8 mouse cellular contexts compared by ENCODE assay signal in the genomic region with DNA sequence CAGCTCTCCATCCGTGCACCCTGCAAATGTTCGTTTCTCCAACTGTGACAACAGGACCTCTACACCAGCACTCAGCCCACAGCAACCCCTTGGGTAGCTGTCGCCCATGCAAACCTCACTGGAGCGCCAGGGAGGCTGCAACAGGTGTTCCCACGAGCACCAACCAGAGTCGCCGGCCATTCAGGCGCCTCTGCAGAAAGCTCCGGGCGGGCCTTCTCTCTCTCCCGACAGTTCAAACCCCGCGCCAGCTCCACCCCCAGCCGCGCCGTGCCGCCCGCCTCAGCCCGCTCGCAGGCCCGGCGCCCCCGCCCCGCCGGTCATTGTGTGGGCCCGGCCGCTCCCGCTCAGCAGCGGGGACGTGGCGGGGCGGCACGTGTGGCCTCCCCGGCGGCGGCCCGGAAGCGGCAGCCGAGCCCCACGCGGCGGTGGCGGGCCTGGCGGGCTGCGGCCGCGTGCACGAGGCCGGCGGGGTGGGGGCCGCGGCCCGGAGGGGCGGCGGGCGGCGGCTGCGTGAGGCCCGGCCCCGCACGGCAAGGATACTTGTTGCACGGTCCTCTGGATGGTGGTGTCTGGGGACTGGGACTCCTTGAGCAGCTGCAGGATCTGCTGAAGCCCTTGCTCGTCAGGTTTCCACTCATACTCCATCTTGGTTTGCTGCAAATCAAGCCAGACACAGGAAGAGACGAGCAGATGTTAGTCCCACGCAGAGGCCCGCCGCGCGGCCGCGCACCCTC. TPM values are rescaled to one million over a fixed set of nuclear protein-coding genes. Genes with fewer than 3 reads are reported as not detected.
DNase-seq lines count a peak whose midpoint lies in the region; ATAC-seq and TF ChIP-seq lines count a peak whose summit lies in the region.

No protein-coding gene starts in this region.

- no peak for TF ChIP-seq POLR2A in brain, embryonic 14.5 days (IDR thresholded peaks at IDR 0.05; ENCODE audit: borderline replicate concordance, extremely low read depth, insufficient read depth, insufficient read length, poor library complexity, severe bottlenecking)

- H3K4me2 ChIP-seq in heart, embryonic 15.5 days: peak overlapping the region; percentile 71
- H3K4me2 ChIP-seq in lung, embryonic 14.5 days: peak overlapping the region; percentile 75
- H3K4me2 ChIP-seq in neural tube, embryonic 15.5 days: peak overlapping the region; percentile 73

- ATAC-seq in heart, embryonic 15.5 days (replicated peaks; ENCODE audit: insufficient number of reproducible peaks, insufficient read depth, low FRiP score, low read depth): peak; percentile 72
- peak; percentile 80 for ATAC-seq in lung, embryonic 14.5 days (ENCODE audit: insufficient read depth)
- peak; percentile 69 for ATAC-seq in neural tube, embryonic 15.5 days (ENCODE audit: low FRiP score)

- no peaks in the 10 kb centered on the region for H3K27me3 ChIP-seq in E14TG2a.4 (ENCODE audit: insufficient read depth, low read length)
- H3K27me3 ChIP-seq in forebrain, embryonic 10.5 days (ENCODE audit: poor library complexity, severe bottlenecking): no peaks in the 10 kb centered on the region
- H3K27me3 ChIP-seq in heart, embryonic 15.5 days: no peaks in the 10 kb centered on the region
- no peaks in the 10 kb centered on the region for H3K27me3 ChIP-seq in lung, embryonic 14.5 days (ENCODE audit: insufficient read depth, low read length)
- no peaks in the 10 kb centered on the region for H3K27me3 ChIP-seq in neural tube, embryonic 15.5 days (replicated peaks)

- no peaks in the 10 kb centered on the region for H3K9me3 ChIP-seq in E14TG2a.4 (ENCODE audit: low read length)
- no peaks in the 10 kb centered on the region for H3K9me3 ChIP-seq in forebrain, embryonic 10.5 days
- H3K9me3 ChIP-seq in heart, embryonic 15.5 days (replicated peaks): no peaks in the 10 kb centered on the region
- no peaks in the 10 kb centered on the region for H3K9me3 ChIP-seq in lung, embryonic 14.5 days (ENCODE audit: low read depth, low read length)
- H3K9me3 ChIP-seq in neural tube, embryonic 15.5 days (replicated peaks): no peaks in the 10 kb centered on the region

- peak overlapping the region; percentile 98 for H3K27ac ChIP-seq in forebrain, embryonic 10.5 days
- peak overlapping the region; percentile 98 for H3K27ac ChIP-seq in heart, embryonic 15.5 days
- peak overlapping the region; percentile 99 for H3K27ac ChIP-seq in lung, embryonic 14.5 days (ENCODE audit: low read depth)
- peak overlapping the region; percentile 92 for H3K27ac ChIP-seq in neural tube, embryonic 15.5 days (replicated peaks)

- TF ChIP-seq CTCF in E14TG2a.4 (conservative IDR thresholded peaks at IDR 0.05; ENCODE audit: low read length): no peak
- TF ChIP-seq CTCF in brain, embryonic 14.5 days (IDR thresholded peaks at IDR 0.05; ENCODE audit: borderline replicate concordance, extremely low read depth, insufficient read depth, insufficient read length): no peak
- no peak for TF ChIP-seq CTCF in lung, embryonic 14.5 days (IDR thresholded peaks at IDR 0.05; ENCODE audit: low read depth)

- H3K4me3 ChIP-seq in E14TG2a.4 (replicated peaks; ENCODE audit: low read length): peak overlapping the region; percentile 86
- peak overlapping the region; percentile 84 for H3K4me3 ChIP-seq in forebrain, embryonic 10.5 days
- H3K4me3 ChIP-seq in heart, embryonic 15.5 days: peak overlapping the region; percentile 92
- peak overlapping the region; percentile 75 for H3K4me3 ChIP-seq in lung, embryonic 14.5 days (ENCODE audit: low read depth, low read length)
- H3K4me3 ChIP-seq in neural tube, embryonic 15.5 days (replicated peaks): peak overlapping the region; percentile 66

- peak; percentile 65 for DNase-seq in brain, embryonic 14.5 days (ENCODE audit: low read depth)
- DNase-seq in forebrain, embryonic 10.5 days (ENCODE audit: extremely low spot score, low spot score): peak; percentile 59
- peak; percentile 62 to 76 for DNase-seq in kidney, postnatal 25 days
- peak; percentile 74 for DNase-seq in lung, embryonic 14.5 days
- DNase-seq in testis, postnatal 14 days (ENCODE audit: low spot score): peak; percentile 80

- H3K36me3 ChIP-seq in E14TG2a.4 (ENCODE audit: insufficient read depth, low read length): peaks cover 36% of the 10 kb centered on the region
- peaks cover 39% of the 10 kb centered on the region for H3K36me3 ChIP-seq in forebrain, embryonic 10.5 days (replicated peaks)
- peaks cover 27% of the 10 kb centered on the region; the same call in 1 of the 2 replicates for H3K36me3 ChIP-seq in heart, embryonic 15.5 days
- peaks cover 34% of the 10 kb centered on the region for H3K36me3 ChIP-seq in lung, embryonic 14.5 days (ENCODE audit: insufficient read depth)
- H3K36me3 ChIP-seq in neural tube, embryonic 15.5 days: peaks cover 20% of the 10 kb centered on the region

- peak overlapping the region; percentile 90 for H3K9ac ChIP-seq in heart, embryonic 15.5 days
- peak overlapping the region; percentile 94 for H3K9ac ChIP-seq in lung, embryonic 14.5 days
- H3K9ac ChIP-seq in neural tube, embryonic 15.5 days (replicated peaks): peak overlapping the region; percentile 72

- peaks cover 29% of the 10 kb centered on the region for H3K4me1 ChIP-seq in E14TG2a.4 (replicated peaks; ENCODE audit: low read depth, low read length)
- H3K4me1 ChIP-seq in forebrain, embryonic 10.5 days: peaks cover 47% of the 10 kb centered on the region
- H3K4me1 ChIP-seq in heart, embryonic 15.5 days (replicated peaks): peaks cover 32% of the 10 kb centered on the region
- 0 out of 2 replicates have a peak, but pooled peaks cover 3% of the 10 kb centered on the region for H3K4me1 ChIP-seq in lung, embryonic 14.5 days (ENCODE audit: insufficient read depth)
- peaks cover 52% of the 10 kb centered on the region for H3K4me1 ChIP-seq in neural tube, embryonic 15.5 days

- under 1% methylated on average over 65 of the region's 71 CpGs for WGBS in forebrain, embryonic 10.5 days
- WGBS in heart, embryonic 15.5 days: under 1% methylated on average over 69 of the region's 71 CpGs
- WGBS in lung, embryonic 14.5 days: under 1% methylated on average over 71 of the region's 71 CpGs
- WGBS in neural tube, embryonic 15.5 days: under 1% methylated on average over 60 of the region's 71 CpGs

RNA-seq across cellular contexts. Expression of gene Tnpo1, which starts 35.9 kb away (rescaled TPM):
- 63.1 and 69.2 TPM in 2 replicates for polyA plus RNA-seq in brain, embryonic 14.5 days (2012; rRNA removed)
- 88.7 and 98.5 TPM in 2 replicates for polyA plus RNA-seq in forebrain, embryonic 10.5 days (2016; fragmentation: Nextera tagmentation; extraction: Ambion mirVana)
- 36.4 and 43.4 TPM in 2 replicates for polyA plus RNA-seq in heart, embryonic 15.5 days (2015; fragmentation: Nextera tagmentation; extraction: Ambion mirVana)
- 39.3 and 46.5 TPM in 2 replicates for polyA plus RNA-seq in lung, embryonic 14.5 days (2014; fragmentation: Nextera tagmentation; extraction: Ambion mirVana)
- polyA plus RNA-seq in neural tube, embryonic 15.5 days (2015; fragmentation: Nextera tagmentation; extraction: Ambion mirVana): 41.1 and 46.6 TPM in 2 replicates

Comparison
In these comparisons a context has a peak if more than half of its experiments do, and no peak if none do; other contexts are left out.
1. Peak in every context shown above with its lines: DNase-seq, ATAC-seq, H3K4me3 ChIP-seq and H3K27ac ChIP-seq.